Mouse (Mus musculus) kidney, postnatal 4 days (tissue): ENCODE measurements at regions not wholly inside any gene's neighbourhood (a gene's known extent, or its start where the extent isn't known, plus 50 kb on each side); places are given as distances from the start of the nearest gene placed in this dataset.
"Not testable (repeated sequence)": the region's sequence is repeated elsewhere in the genome, so short reads cannot be mapped to it uniquely, and the experiment has no call there.

Source experiments
- DNase-seq, 2 experiments: peaks; one replicate each; pipeline ENCODE4 v3.0.0; 2021; ENCODE audit warnings: mixed read lengths in 2 of 2

- no peak for DNase-seq
These were observed 55.3 kb downstream of the Spin2c start for GRCm38 (mm10) chrX:153887285-153887684.

- DNase-seq: no peak
These were observed 84.4 kb downstream of the Samt1 start for GRCm38 (mm10) chrX:153927996-153928395.

- peak; percentile 6 to 23 for DNase-seq
These were observed 79.9 kb downstream of the Samt1 start for GRCm38 (mm10) chrX:153932586-153932985.

- no peak for DNase-seq
These were observed 76.3 kb downstream of the Samt1 start for GRCm38 (mm10) chrX:153936111-153936510.

GRCm38 (mm10) chrX:153937346-153937745, 75.1 kb downstream of the Samt1 start:
- DNase-seq: peak in 1 of 2 experiments; percentile 1

- no peak for DNase-seq
These were observed 72.4 kb downstream of the Samt1 start for GRCm38 (mm10) chrX:153940089-153940488.

GRCm38 (mm10) chrX:153941130-153941529, 71.3 kb downstream of the Samt1 start:
- DNase-seq: not testable (repeated sequence)
